Mouse (Mus musculus) urinary bladder, adult 2 months (tissue): ENCODE data around the gene Rfx7. TPM values are rescaled to one million over a fixed set of nuclear protein-coding genes. Genes with fewer than 3 reads are reported as not detected.
"Not testable (repeated sequence)": the region's sequence is repeated elsewhere in the genome, so short reads cannot be mapped to it uniquely, and the experiment has no call there.

Experiments
- DNase-seq: peaks from one replicate; pipeline ENCODE4 v3.0.0; 2022; ENCODE audit warnings: low spot score
- polyA plus RNA-seq: library from polyadenylated mRNA; depleted of rRNA; stranded (reverse); fragments of >200 nt; gene quantifications from 2 replicates; pipeline ENCODE4 v1.2.3, GENCODE M21; 2012; rRNA removed

Rfx7 gene
- polyA plus RNA-seq, 1 experiment = 6.6 TPM

DNA sequence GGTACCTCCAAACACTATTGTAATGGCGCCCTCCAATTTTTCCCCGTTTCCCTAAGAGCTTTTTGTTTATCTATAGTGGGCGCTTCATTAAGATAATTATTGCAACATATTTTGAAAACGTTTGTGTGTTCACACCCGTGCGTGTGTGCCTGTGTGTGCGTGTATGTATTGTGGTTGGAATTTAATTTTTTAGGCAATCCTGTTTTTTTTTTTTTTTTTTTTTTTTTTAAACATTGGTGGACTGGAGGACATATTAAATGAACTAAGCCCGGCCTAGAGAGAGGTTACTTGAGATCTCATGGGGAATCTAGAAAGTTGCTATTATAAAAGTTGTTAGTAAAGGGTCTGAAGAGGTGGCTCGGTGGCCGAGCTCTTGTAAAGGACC is 131.5 kb downstream of the Rfx7 start:
- no peak for DNase-seq

- DNase-seq = no peak
Measured at GRCm38 (mm10) chr9:72664409-72665351, 132.6 kb downstream of the Rfx7 start.

- no peak for DNase-seq
Measured at GRCm38 (mm10) chr9:72665517-72665916, 133.5 kb downstream of the Rfx7 start.

GRCm38 (mm10) chr9:72666352-72667021 is 134.4 kb downstream of the Rfx7 start:
- DNase-seq = not testable (repeated sequence)

GRCm38 (mm10) chr9:72667126-72667525 is 135.1 kb downstream of the Rfx7 start:
- no peak for DNase-seq

- peak; percentile 19 for DNase-seq
Measured at GRCm38 (mm10) chr9:72669383-72669782, 137.3 kb downstream of the Rfx7 start.

DNA sequence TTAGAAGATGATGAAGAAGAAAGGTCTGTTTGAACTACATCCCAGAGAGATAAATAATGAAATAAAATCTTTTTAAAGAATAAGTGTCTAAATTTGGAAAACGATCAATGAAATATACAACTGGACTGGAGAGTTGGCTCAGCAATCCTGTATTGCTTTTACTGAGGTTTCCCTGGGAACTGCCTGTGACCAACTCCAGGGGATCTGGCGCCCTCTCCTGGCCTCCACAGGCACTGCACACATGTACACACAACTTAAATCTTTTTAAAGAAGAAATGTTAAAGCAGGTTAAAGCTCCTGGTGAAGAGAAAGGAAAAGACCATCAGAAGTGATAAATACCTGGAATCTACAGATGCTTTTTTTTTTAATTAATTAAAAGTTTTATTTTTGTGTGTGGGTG is 140.3 kb downstream of the Rfx7 start:
- peak; percentile 65 for DNase-seq

Other genes starting within 250 kb of the Rfx7 start
- 1.2 and 1.8 TPM in 2 replicates for gene Mns1, start 94.2 kb upstream of the Rfx7 start, polyA plus RNA-seq
- gene Tex9, start 40.0 kb upstream of the Rfx7 start, polyA plus RNA-seq = 11.7 and 12.1 TPM in 2 replicates
- 389 and 506 TPM in 2 replicates for gene Nedd4, start 130.1 kb downstream of the Rfx7 start, polyA plus RNA-seq